Mouse (Mus musculus) adrenal gland, postnatal 36 days (tissue): ENCODE data around the gene Bcl11a. TPM values are rescaled to one million over a fixed set of nuclear protein-coding genes. Genes with fewer than 3 reads are reported as not detected.

Experiments used
- DNase-seq, 2 experiments: peaks; one replicate each; pipeline ENCODE4 v3.0.0; 2021; ENCODE audit warnings: mixed read lengths in 1 of 2
- total RNA-seq, 2 experiments: library from RNA; stranded (reverse); gene quantifications; 2 replicates each; pipeline ENCODE4 v1.2.3; 2021

The Bcl11a gene
- total RNA-seq, 2 experiments from 2014 or later, result 4.9 to 5.4 TPM

- DNase-seq, result no peak
Observed at GRCm38 (mm10) chr11:24203489-24203888, 125.6 kb downstream of the Bcl11a start.

- DNase-seq, result no peak
Observed at GRCm38 (mm10) chr11:24208951-24209351, 131.1 kb downstream of the Bcl11a start.

- no peak for DNase-seq
Observed at GRCm38 (mm10) chr11:24214509-24215134, 136.8 kb downstream of the Bcl11a start.

GRCm38 (mm10) chr11:24217741-24218333 is 140.0 kb downstream of the Bcl11a start:
- DNase-seq, result no peak

GRCm38 (mm10) chr11:24221601-24222307 is 143.9 kb downstream of the Bcl11a start:
- DNase-seq, result no peak

Other genes starting within 250 kb of the Bcl11a start
- 10 to 100 TPM; 10.8 to 12.9 TPM for gene Papolg, start 182.8 kb upstream of the Bcl11a start, total RNA-seq
- not detected for gene A830031A19Rik, start 3.0 kb upstream of the Bcl11a start, total RNA-seq